Mouse (Mus musculus) thymus, adult 2 months (tissue): Measurements from ENCODE around the gene Cep70. TPM values are rescaled to one million over a fixed set of nuclear protein-coding genes. Genes with fewer than 3 reads are reported as not detected.
A peak's percentile ranks its signal among the peaks of the same experiment; 100 is the strongest.

ENCODE experiments used
- DNase-seq: peaks from one replicate; pipeline ENCODE4 v3.0.0; 2021
- H3K27ac ChIP-seq: fragments of 200-500 bp; 2 replicates; pipeline ENCODE4 v1.5.1; 2012; ENCODE audit warnings: low read length, control low read depth; ENCODE audit not compliant: control insufficient read depth, insufficient read depth
- H3K27me3 ChIP-seq: fragments of 200-500 bp; 2 replicates; pipeline ENCODE4 v1.6.1; 2012; ENCODE audit warnings: mild to moderate bottlenecking, low read length, moderate library complexity, mixed read lengths; ENCODE audit not compliant: control insufficient read depth, insufficient read depth
- H3K36me3 ChIP-seq: fragments of 200-500 bp; 2 replicates; pipeline ENCODE4 v1.6.1; 2012; ENCODE audit warnings: mild to moderate bottlenecking, low read length, moderate library complexity; ENCODE audit not compliant: control insufficient read depth, insufficient read depth
- H3K4me1 ChIP-seq: fragments of 200-500 bp; replicated peaks from 2 replicates; pipeline ENCODE4 v1.6.1; 2012; ENCODE audit warnings: low read length; ENCODE audit not compliant: control insufficient read depth, insufficient read depth
- H3K4me3 ChIP-seq: fragments of 200-500 bp; 2 replicates; pipeline ENCODE4 v1.5.1; 2012; ENCODE audit warnings: mild to moderate bottlenecking, low read length, control low read depth, moderate library complexity; ENCODE audit not compliant: control insufficient read depth, insufficient read depth
- CTCF ChIP-seq: fragments of 200-500 bp; IDR thresholded peaks from 2 replicates; pipeline ENCODE4 v1.5.1; 2012; ENCODE audit warnings: mild to moderate bottlenecking, control low read depth, low read length, moderate library complexity, borderline replicate concordance; ENCODE audit not compliant: control insufficient read depth, poor library complexity, insufficient read depth; ENCODE audit errors: extremely low read depth
- POLR2A ChIP-seq: fragments of 200-500 bp; IDR thresholded peaks from 2 replicates; pipeline ENCODE4 v1.6.1; 2012; ENCODE audit warnings: mild to moderate bottlenecking, low read length, control low read depth, moderate library complexity; ENCODE audit not compliant: control insufficient read depth, poor library complexity, insufficient read depth; ENCODE audit errors: extremely low read depth
- WGBS: fragments of 180-500 bp; shearing (Covaris S2); methylation state at CpG from one replicate; pipeline ENCODE4 v1.1.7; 2018; 5-methylcytosine and 5-hydroxymethylcytosine counted together
- polyA plus RNA-seq: library from polyadenylated mRNA; depleted of rRNA; stranded (reverse); fragments of >200 nt; gene quantifications from 2 replicates; pipeline ENCODE4 v1.2.3, GENCODE M21; 2012

The Cep70 gene
- polyA plus RNA-seq, 1 experiment: 7.0 TPM

- no peak for TF ChIP-seq POLR2A
- TF ChIP-seq CTCF: no peak
- DNase-seq: no peak
- Histone ChIP-seq H3K27ac (no peak overlapping the region), H3K4me3 (no peak overlapping the region), H3K4me1 (no peaks in the 10 kb centered on the region), H3K36me3 (no peaks in the 10 kb centered on the region), H3K27me3 (no peaks in the 10 kb centered on the region)
- 67% methylated on average over 14 of the region's 14 CpGs for WGBS
Measured at GRCm38 (mm10) chr9:99229450-99229849, 13.7 kb upstream of the Cep70 start.

GRCm38 (mm10) chr9:99237139-99237538, 6.0 kb upstream of the Cep70 start, which contains the start of gene Faiml:
Gene Faiml (minus strand): TSS chr9:99237239.
- no peaks in the 10 kb centered on the region for H3K4me1 ChIP-seq
- H3K27me3 ChIP-seq: no peaks in the 10 kb centered on the region
- no peak for DNase-seq
- 95% methylated on average over 14 of the region's 14 CpGs for WGBS
- TF ChIP-seq CTCF: no peak
- TF ChIP-seq POLR2A: no peak
- H3K4me3 ChIP-seq: no peak within 1 kb of the TSS
- H3K36me3 ChIP-seq: no peaks in the 10 kb centered on the region
- no peak within 1 kb of the TSS for H3K27ac ChIP-seq

DNA sequence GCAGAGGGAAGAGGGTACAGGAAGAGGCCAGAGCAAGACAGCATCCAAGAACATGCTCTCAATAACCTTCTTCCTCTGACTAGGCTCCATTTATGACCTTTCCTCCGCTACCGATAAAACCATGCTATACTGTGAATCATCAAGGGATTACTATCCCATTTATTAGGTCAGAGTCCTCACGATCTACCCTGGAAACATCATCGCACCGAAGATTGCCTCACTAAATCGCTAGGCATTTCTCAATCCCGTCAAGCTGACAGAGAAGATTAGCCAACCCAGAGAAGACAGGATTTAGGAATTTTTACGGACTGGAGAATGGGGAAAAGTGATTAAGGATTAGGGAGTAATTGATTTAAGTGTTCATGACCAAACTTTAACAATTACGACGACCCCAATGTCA, 4.9 kb upstream of the Cep70 start:
- Histone ChIP-seq H3K27ac (no peak overlapping the region), H3K27me3 (no peaks in the 10 kb centered on the region), H3K4me1 (peaks cover 2% of the 10 kb centered on the region), H3K36me3 (no peaks in the 10 kb centered on the region), H3K4me3 (no peak overlapping the region)
- no peak for DNase-seq
- TF ChIP-seq POLR2A (no peak), CTCF (no peak)
- WGBS: 96% methylated on average over 10 of the region's 10 CpGs

GRCm38 (mm10) chr9:99239256-99239655, 3.9 kb upstream of the Cep70 start:
- TF ChIP-seq CTCF (no peak), POLR2A (no peak)
- WGBS: 64% methylated on average over 1 of the region's 1 CpGs
- H3K27ac ChIP-seq: no peak overlapping the region
- no peak for DNase-seq
- H3K36me3 ChIP-seq: no peaks in the 10 kb centered on the region
- H3K4me1 ChIP-seq: peaks cover 5% of the 10 kb centered on the region
- H3K27me3 ChIP-seq: no peaks in the 10 kb centered on the region
- no peak overlapping the region for H3K4me3 ChIP-seq

DNA sequence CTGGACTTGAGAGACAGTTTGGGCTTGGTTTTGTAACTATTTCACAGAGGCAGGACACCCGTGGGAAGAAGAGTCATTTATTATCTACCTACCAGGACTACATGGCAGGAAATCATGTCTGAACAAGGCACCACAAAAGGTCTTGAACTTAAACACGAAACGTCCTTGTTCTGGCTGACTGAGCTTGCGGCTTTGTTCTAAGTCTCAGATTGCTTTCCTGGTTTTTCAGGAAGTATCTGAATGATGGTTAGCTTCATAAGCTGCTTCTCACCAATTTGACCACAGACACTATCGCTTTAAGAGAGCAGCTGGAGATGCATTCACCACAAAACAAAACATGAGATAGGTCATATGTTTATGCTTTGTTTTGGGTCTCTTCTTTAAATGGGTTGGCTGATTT, 2.6 kb upstream of the Cep70 start:
- Histone ChIP-seq H3K27ac (no peak overlapping the region), H3K4me1 (peaks cover 5% of the 10 kb centered on the region), H3K4me3 (no peak overlapping the region), H3K27me3 (no peaks in the 10 kb centered on the region), H3K36me3 (no peaks in the 10 kb centered on the region)
- WGBS: 2% methylated on average over 5 of the region's 5 CpGs
- no peak for DNase-seq
- no peak for TF ChIP-seq CTCF

- Histone ChIP-seq H3K27me3 (no peaks in the 10 kb centered on the region), H3K27ac (no peak overlapping the region), H3K4me3 (no peak overlapping the region), H3K36me3 (no peaks in the 10 kb centered on the region), H3K4me1 (peaks cover 5% of the 10 kb centered on the region)
- WGBS: 2% methylated on average over 7 of the region's 7 CpGs
- TF ChIP-seq POLR2A (no peak), CTCF (no peak)
- DNase-seq: peak; percentile 54
Measured at GRCm38 (mm10) chr9:99242035-99242434, 1.1 kb upstream of the Cep70 start.

DNA sequence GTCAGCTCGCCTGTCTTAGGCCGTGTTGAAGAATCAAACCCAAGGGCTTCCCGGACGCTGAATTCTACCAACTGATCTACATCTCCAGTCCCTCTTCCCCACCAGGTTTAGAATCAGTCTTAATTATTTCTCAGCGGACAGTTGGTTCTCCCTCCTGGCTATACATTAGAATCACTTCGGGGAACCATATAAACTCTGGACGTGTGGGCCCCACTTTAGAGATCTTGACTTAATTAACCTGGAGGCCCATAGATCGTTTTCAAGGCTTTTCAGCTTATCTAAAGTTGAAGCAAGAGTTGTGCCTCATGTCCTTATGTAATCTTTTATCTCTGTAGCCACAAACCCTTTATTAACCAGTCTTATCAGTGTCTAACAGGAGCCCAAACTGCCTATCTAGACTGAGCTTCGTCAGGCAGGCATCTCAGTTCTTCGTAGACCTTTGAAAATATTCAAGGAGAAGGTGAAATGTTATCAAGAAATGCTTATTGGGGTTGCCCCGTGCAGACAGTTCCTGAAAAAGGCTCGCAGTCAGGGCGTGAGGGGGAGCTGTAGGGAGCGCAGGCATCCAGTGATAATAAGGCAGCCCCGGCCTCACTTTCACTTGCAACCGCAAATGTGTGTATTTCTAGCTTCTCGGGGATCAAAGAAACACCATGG, 506 bp upstream of the Cep70 start:
- Histone ChIP-seq H3K4me3 (peak overlapping the region; percentile 87), H3K27ac (peak overlapping the region; percentile 23; the same call in 1 of the 2 replicates), H3K4me1 (peaks cover 5% of the 10 kb centered on the region), H3K27me3 (no peaks in the 10 kb centered on the region), H3K36me3 (no peaks in the 10 kb centered on the region)
- no peak for DNase-seq
- 3% methylated on average over 17 of the region's 17 CpGs for WGBS
- TF ChIP-seq POLR2A (no peak), CTCF (no peak)
